Comparison of ENCODE assay signal across 19 mouse cellular contexts in the genomic region with DNA sequence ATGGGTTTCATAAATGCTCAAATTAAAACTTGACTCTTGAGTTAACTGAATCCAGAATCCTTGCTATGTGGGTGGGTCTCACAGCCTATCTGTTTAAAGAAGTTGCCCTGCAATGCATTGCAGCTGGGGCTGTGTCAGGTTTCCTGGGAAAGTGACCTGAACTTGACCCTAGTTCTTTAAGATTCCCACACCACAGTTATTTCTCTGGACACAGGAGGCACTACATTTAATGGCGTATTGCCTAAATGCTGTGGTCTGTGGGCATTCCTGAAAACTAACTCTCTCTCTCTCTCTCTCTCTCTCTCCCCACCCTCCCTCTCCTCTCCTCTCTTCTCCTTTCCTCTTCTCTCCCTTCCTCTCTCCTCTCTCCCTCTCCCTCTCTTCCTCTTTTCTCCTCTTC. TPM values are rescaled to one million over a fixed set of nuclear protein-coding genes. Genes with fewer than 3 reads are reported as not detected.
A peak's percentile ranks its signal among the peaks of the same experiment; 100 is the strongest.
DNase-seq lines count a peak whose midpoint lies in the region; ATAC-seq and TF ChIP-seq lines count a peak whose summit lies in the region.
"Had no signal": no experiment of that assay in that cellular context is flagged by ENCODE, and none has a peak within 500 bp of the region (broad histone marks: within the 10 kb centered on the region; RNA-seq: fewer than 3 reads in every experiment).

No protein-coding gene starts in this region.

- no peak overlapping the region for H3K9ac ChIP-seq in embryonic facial prominence, embryonic 15.5 days
- no peak overlapping the region for H3K9ac ChIP-seq in forebrain, embryonic 16.5 days (replicated peaks; ENCODE audit: low read depth, low read length)
- H3K9ac ChIP-seq: heart, embryonic 13.5 days; hindbrain, embryonic 13.5 days; neural tube, embryonic 12.5 days had no signal

- WGBS in embryonic facial prominence, embryonic 15.5 days = 35% methylated on average over 1 of the region's 1 CpGs
- WGBS in forebrain, embryonic 10.5 days = 52% methylated on average over 1 of the region's 1 CpGs
- WGBS in forebrain, embryonic 16.5 days = 71% methylated on average over 1 of the region's 1 CpGs

- H3K36me3 ChIP-seq in embryonic facial prominence, embryonic 15.5 days = peaks cover 12% of the 10 kb centered on the region
- H3K36me3 ChIP-seq in forebrain, embryonic 10.5 days (replicated peaks) = peaks cover 59% of the 10 kb centered on the region
- H3K36me3 ChIP-seq in forebrain, embryonic 16.5 days (ENCODE audit: control insufficient read depth, insufficient read depth) = peaks cover 3% of the 10 kb centered on the region; the same call in 1 of the 2 replicates

- intact Hi-C loops in gastrocnemius, adult 2 months (cut with DNase I) = loop anchor here (5.0 kb wide), 1 partner anchor 38 kb away; no protein-coding TSS in a partner anchor

- peak; percentile 83 for ATAC-seq in embryonic facial prominence, embryonic 15.5 days (ENCODE audit: insufficient number of reproducible peaks, low FRiP score, low TSS enrichment, low read depth)
- ATAC-seq in forebrain, embryonic 16.5 days = no peak

- no peaks in the 10 kb centered on the region for H3K27me3 ChIP-seq in embryonic facial prominence, embryonic 15.5 days
- no peaks in the 10 kb centered on the region for H3K27me3 ChIP-seq in forebrain, embryonic 10.5 days (ENCODE audit: poor library complexity, severe bottlenecking)
- H3K27me3 ChIP-seq in forebrain, embryonic 16.5 days (replicated peaks; ENCODE audit: control insufficient read depth, insufficient read depth, low read length) = no peaks in the 10 kb centered on the region
- H3K27me3 ChIP-seq: heart, embryonic 13.5 days; hindbrain, embryonic 13.5 days; neural tube, embryonic 12.5 days had no signal

- no peak overlapping the region for H3K4me2 ChIP-seq in embryonic facial prominence, embryonic 15.5 days (replicated peaks)
- no peak overlapping the region for H3K4me2 ChIP-seq in forebrain, embryonic 16.5 days (ENCODE audit: low read length)
- H3K4me2 ChIP-seq: heart, embryonic 13.5 days; hindbrain, embryonic 13.5 days; liver, embryonic 11.5 days; neural tube, embryonic 12.5 days had no signal

- H3K9me3 ChIP-seq in embryonic facial prominence, embryonic 15.5 days (replicated peaks) = no peaks in the 10 kb centered on the region
- no peaks in the 10 kb centered on the region for H3K9me3 ChIP-seq in forebrain, embryonic 10.5 days
- H3K9me3 ChIP-seq in forebrain, embryonic 16.5 days (ENCODE audit: control insufficient read depth, low read length) = no peaks in the 10 kb centered on the region
- H3K9me3 ChIP-seq: heart, embryonic 13.5 days; hindbrain, embryonic 13.5 days; neural tube, embryonic 12.5 days had no signal

- H3K4me1 ChIP-seq in embryonic facial prominence, embryonic 15.5 days = peaks cover 28% of the 10 kb centered on the region
- H3K4me1 ChIP-seq in forebrain, embryonic 10.5 days = peaks cover 26% of the 10 kb centered on the region
- no peaks in the 10 kb centered on the region for H3K4me1 ChIP-seq in forebrain, embryonic 16.5 days (replicated peaks; ENCODE audit: control insufficient read depth, insufficient read depth, low read length)

- no peak for TF ChIP-seq CTCF in gastrocnemius, adult 2 months (IDR thresholded peaks at IDR 0.05)

- no peak overlapping the region for H3K4me3 ChIP-seq in gastrocnemius, adult 2 months
- no peak overlapping the region for H3K4me3 ChIP-seq in embryonic facial prominence, embryonic 15.5 days (replicated peaks)
- no peak overlapping the region for H3K4me3 ChIP-seq in forebrain, embryonic 10.5 days
- H3K4me3 ChIP-seq in forebrain, embryonic 16.5 days (replicated peaks; ENCODE audit: low read length) = no peak overlapping the region
- H3K4me3 ChIP-seq: heart, embryonic 13.5 days; hindbrain, embryonic 13.5 days; left cerebral cortex, adult 2 months; neural tube, embryonic 12.5 days had no signal

- peak overlapping the region; percentile 63; the same call in 1 of the 2 replicates for H3K27ac ChIP-seq in gastrocnemius, adult 2 months
- H3K27ac ChIP-seq in embryonic facial prominence, embryonic 15.5 days (replicated peaks) = peak overlapping the region; percentile 65
- no peak overlapping the region for H3K27ac ChIP-seq in forebrain, embryonic 10.5 days
- no peak overlapping the region for H3K27ac ChIP-seq in forebrain, embryonic 16.5 days (ENCODE audit: low read length)
- H3K27ac ChIP-seq: heart, embryonic 13.5 days; hindbrain, embryonic 13.5 days; left cerebral cortex, adult 2 months; neural tube, embryonic 12.5 days had no signal

- no peak for DNase-seq in gastrocnemius, adult 2 months
- DNase-seq in gastrocnemius, postnatal 25 days = no peak
- peak; percentile 26 for DNase-seq in lung, postnatal 36 days
- DNase-seq in lung, postnatal 14 days = no peak
- DNase-seq in spleen, postnatal 14 days (ENCODE audit: low spot score in 2 of 2) = no peak
- DNase-seq in forebrain, embryonic 10.5 days (ENCODE audit: extremely low spot score, low spot score) = no peak
- DNase-seq: adrenal gland, adult 8-10 months; cerebellum, postnatal 10 days; kidney, postnatal 25 days; lung, postnatal 4 days; midbrain, embryonic 14.5 days; thymus, adult 18-20 months had no signal

RNA-seq across cellular contexts. Expression of a gene that starts 59.2 kb away (rescaled TPM):
- total RNA-seq in gastrocnemius, adult 2 months (2021) = 100 to 1,000 TPM; 397 to 399 TPM
- 100 to 1,000 TPM; 221 to 341 TPM for total RNA-seq in gastrocnemius, postnatal 25 days (2021)
- polyA plus RNA-seq in embryonic facial prominence, embryonic 15.5 days (2015; fragmentation: Nextera tagmentation; extraction: Ambion mirVana) = 34.2 and 38.9 TPM in 2 replicates
- 15.7 and 17.3 TPM in 2 replicates for polyA plus RNA-seq in forebrain, embryonic 10.5 days (2016; fragmentation: Nextera tagmentation; extraction: Ambion mirVana)
- 9.9 and 10.4 TPM in 2 replicates for polyA plus RNA-seq in forebrain, embryonic 16.5 days (2015; fragmentation: Nextera tagmentation; extraction: Ambion mirVana)

Comparison
In these comparisons a context has a peak if more than half of its experiments do, and no peak if none do; other contexts are left out.
1. H3K27ac ChIP-seq: peak in gastrocnemius, adult 2 months (single experiment) and embryonic facial prominence, embryonic 15.5 days (single experiment); none in forebrain, embryonic 10.5 days (single experiment) and forebrain, embryonic 16.5 days (single experiment).